ENCODE assay signal across 8 mouse cellular contexts in the genomic region with DNA sequence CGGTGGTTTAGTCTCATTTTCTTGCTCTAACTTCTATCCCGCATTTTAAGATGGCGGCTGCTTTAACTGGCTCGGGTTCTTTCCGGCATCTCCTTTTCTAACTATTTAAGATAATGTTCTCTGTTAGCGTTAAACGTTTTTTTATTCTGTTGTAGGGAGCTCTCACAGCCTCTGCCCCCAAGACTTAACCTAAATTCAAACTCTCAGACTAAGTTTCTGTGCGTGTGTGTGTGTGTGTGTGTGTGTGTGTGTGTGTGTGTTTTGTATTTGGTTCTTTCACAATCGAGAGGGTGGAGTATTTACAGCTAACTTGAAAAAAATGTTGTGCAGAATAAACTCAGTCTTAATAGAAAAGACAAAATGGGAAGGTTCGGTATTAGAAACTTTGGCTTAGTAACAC. TPM values are rescaled to one million over a fixed set of nuclear protein-coding genes. Genes with fewer than 3 reads are reported as not detected.
A peak's percentile ranks its signal among the peaks of the same experiment; 100 is the strongest.
DNase-seq lines count a peak whose midpoint lies in the region; ATAC-seq and TF ChIP-seq lines count a peak whose summit lies in the region.

No protein-coding gene starts in this region.

- no peaks in the 10 kb centered on the region for H3K27me3 ChIP-seq in heart, embryonic 16.5 days (ENCODE audit: control insufficient read depth, insufficient read depth, low read length)

- peak overlapping the region; percentile 100 for H3K9ac ChIP-seq in heart, embryonic 16.5 days (ENCODE audit: low read length)

- no peak for TF ChIP-seq POLR2A in bone marrow macrophage, adult 2 months (IDR thresholded peaks at IDR 0.05; ENCODE audit: borderline replicate concordance, low read depth, low read length)

- H3K36me3 ChIP-seq in heart, embryonic 16.5 days (ENCODE audit: control insufficient read depth, insufficient read depth): peaks cover 8% of the 10 kb centered on the region; the same call in 1 of the 2 replicates
- H3K36me3 ChIP-seq in macrophage (ENCODE audit: inconsistent target): no peaks in the 10 kb centered on the region

- H3K4me2 ChIP-seq in heart, embryonic 16.5 days (ENCODE audit: low read depth, low read length): peak overlapping the region; percentile 87

- TF ChIP-seq CTCF in bone marrow macrophage, adult 2 months (IDR thresholded peaks at IDR 0.05; ENCODE audit: low read depth, low read length): no peak

- peaks cover 72% of the 10 kb centered on the region for H3K79me2 ChIP-seq in macrophage (ENCODE audit: inconsistent target)

- H3K4me1 ChIP-seq in bone marrow macrophage, adult 2 months (ENCODE audit: control insufficient read depth, insufficient read depth, low read length): peaks cover 12% of the 10 kb centered on the region
- H3K4me1 ChIP-seq in heart, embryonic 16.5 days (ENCODE audit: control insufficient read depth, insufficient read depth, low read length): peaks cover 25% of the 10 kb centered on the region

- peak overlapping the region; percentile 99 for H3K4me3 ChIP-seq in bone marrow macrophage, adult 2 months (ENCODE audit: insufficient read depth, low read length)
- peak overlapping the region; percentile 72 for H3K4me3 ChIP-seq in heart, embryonic 16.5 days (ENCODE audit: low read length)
- H3K4me3 ChIP-seq in macrophage (ENCODE audit: inconsistent target): peak overlapping the region; percentile 90

- H3K9me3 ChIP-seq in heart, embryonic 16.5 days (replicated peaks; ENCODE audit: control insufficient read depth, low read length): no peaks in the 10 kb centered on the region

- H3K27ac ChIP-seq in bone marrow macrophage, adult 2 months (ENCODE audit: insufficient read depth, low read depth, low read length): peak overlapping the region; percentile 100
- no peak overlapping the region for H3K27ac ChIP-seq in heart, embryonic 16.5 days (ENCODE audit: low read length)
- H3K27ac ChIP-seq in macrophage: peak overlapping the region; percentile 86

- DNase-seq in kidney, postnatal 14 days: peak; percentile 12
- no peak for DNase-seq in kidney, adult 8-10 months
- no peak for DNase-seq in cerebellum, adult 9-11 months
- DNase-seq in left cerebral cortex, adult 11 months (ENCODE audit: low spot score): no peak
- no peak for DNase-seq in layer of hippocampus, postnatal 10 days (ENCODE audit: low spot score in 2 of 2)

- ATAC-seq in heart, embryonic 16.5 days (replicated peaks; ENCODE audit: extremely low read depth, insufficient read depth, low FRiP score): no peak

- WGBS in heart, embryonic 16.5 days: 18% methylated on average over 10 of the region's 10 CpGs
- WGBS in macrophage (ENCODE audit: missing documents): 17% methylated on average over 10 of the region's 10 CpGs

RNA-seq across cellular contexts. Expression of gene Ube2d3, which starts 2.7 kb away (rescaled TPM):
- 389 and 407 TPM in 2 replicates for polyA plus RNA-seq in bone marrow macrophage, adult 2 months (2012; ENCODE audit: insufficient read depth, insufficient read length, missing spikeins)
- 424 and 489 TPM in 2 replicates for polyA plus RNA-seq in heart, embryonic 16.5 days (2015; fragmentation: Nextera tagmentation; extraction: Ambion mirVana)
- 100 to 1,000 TPM; 284 to 637 (median 437) TPM for total RNA-seq in macrophage (2018; cell fraction: chromatin; rRNA removed)
- 100 to 1,000 TPM; 384 to 573 (median 438) TPM for total RNA-seq in macrophage (2018; cell fraction: cytosol; rRNA removed)
- total RNA-seq in macrophage (2018; cell fraction: nucleus; rRNA removed): 100 to 1,000 TPM; 313 to 540 (median 402) TPM
- polyA plus RNA-seq in macrophage (2018): 349 to 995 TPM (median 450 TPM) in 3 replicates
- 100 to 1,000 TPM; 258 to 279 TPM for total RNA-seq in layer of hippocampus, postnatal 10 days (2021)

RNA-seq across cellular contexts. Expression of gene Cisd2, which starts 16.9 kb away (rescaled TPM):
- 34.2 and 36.9 TPM in 2 replicates for polyA plus RNA-seq in bone marrow macrophage, adult 2 months (2012; ENCODE audit: insufficient read depth, insufficient read length, missing spikeins)
- 51.8 and 52.0 TPM in 2 replicates for polyA plus RNA-seq in heart, embryonic 16.5 days (2015; fragmentation: Nextera tagmentation; extraction: Ambion mirVana)
- total RNA-seq in macrophage (2018; cell fraction: chromatin; rRNA removed): 100 to 1,000 TPM in 6 of 26 experiments, 10 to 100 TPM in 20; 26.2 to 130 (median 74.0) TPM
- 10 to 100 TPM; 18.0 to 33.1 (median 24.8) TPM for total RNA-seq in macrophage (2018; cell fraction: cytosol; rRNA removed)
- total RNA-seq in macrophage (2018; cell fraction: nucleus; rRNA removed): 100 to 1,000 TPM in 6 of 26 experiments, 10 to 100 TPM in 20; 43.1 to 132 (median 69.0) TPM
- polyA plus RNA-seq in macrophage (2018): 28.4 to 33.3 TPM (median 31.0 TPM) in 3 replicates
- 10 to 100 TPM; 34.9 to 39.1 TPM for total RNA-seq in layer of hippocampus, postnatal 10 days (2021)

RNA-seq across cellular contexts. Expression of gene Manba, which starts 44.8 kb away (rescaled TPM):
- 37.4 and 38.8 TPM in 2 replicates for polyA plus RNA-seq in bone marrow macrophage, adult 2 months (2012; ENCODE audit: insufficient read depth, insufficient read length, missing spikeins)
- 37.0 and 38.3 TPM in 2 replicates for polyA plus RNA-seq in heart, embryonic 16.5 days (2015; fragmentation: Nextera tagmentation; extraction: Ambion mirVana)
- total RNA-seq in macrophage (2018; cell fraction: chromatin; rRNA removed): 100 to 1,000 TPM in 7 of 26 experiments, 10 to 100 TPM in 19; 19.9 to 142 (median 79.2) TPM
- 10 to 100 TPM; 14.1 to 44.1 (median 24.6) TPM for total RNA-seq in macrophage (2018; cell fraction: cytosol; rRNA removed)
- total RNA-seq in macrophage (2018; cell fraction: nucleus; rRNA removed): 100 to 1,000 TPM in 2 of 26 experiments, 10 to 100 TPM in 24; 24.5 to 104 (median 57.7) TPM
- 27.0 to 33.0 TPM (median 32.7 TPM) in 3 replicates for polyA plus RNA-seq in macrophage (2018)
- total RNA-seq in layer of hippocampus, postnatal 10 days (2021): 1 to 10 TPM; 6.9 to 8.0 TPM
